Mouse (Mus musculus) intestine, embryonic 14.5 days (tissue): ENCODE data around the gene Olfr1246. TPM values are rescaled to one million over a fixed set of nuclear protein-coding genes. Genes with fewer than 3 reads are reported as not detected.
"Not testable (repeated sequence)": the region's sequence is repeated elsewhere in the genome, so short reads cannot be mapped to it uniquely, and the experiment has no call there.

Source experiments
- ATAC-seq: fragments of 200-750 bp; cut with Nextera tagmentation; replicated peaks from 2 replicates; pipeline ENCODE4 v1.8.0; 2017; ENCODE audit warnings: low read depth, moderate number of reproducible peaks, moderate TSS enrichment, moderate library complexity; ENCODE audit not compliant: low FRiP score, low TSS enrichment
- DNase-seq: peaks from one replicate; pipeline ENCODE4 v3.0.0-alpha.2; 2018; ENCODE audit warnings: low spot score
- H3K27ac ChIP-seq: fragments of 300-500 bp; sonication (generic); 2 replicates; pipeline ENCODE4 v1.5.1; 2014; ENCODE audit warnings: low read depth, mild to moderate bottlenecking, control low read depth
- H3K27me3 ChIP-seq: fragments of 300-500 bp; sonication (generic); replicated peaks from 2 replicates; pipeline ENCODE4 v1.6.1; 2014; ENCODE audit warnings: low read length, control low read depth; ENCODE audit not compliant: control insufficient read depth, insufficient read depth
- H3K36me3 ChIP-seq: fragments of 300-500 bp; sonication (generic); 2 replicates; pipeline ENCODE4 v1.6.1; 2014; ENCODE audit warnings: low read length, control low read depth; ENCODE audit not compliant: control insufficient read depth, insufficient read depth
- H3K4me1 ChIP-seq: fragments of 300-500 bp; sonication (generic); replicated peaks from 2 replicates; pipeline ENCODE4 v1.6.1; 2014; ENCODE audit warnings: low read length, control low read depth, mixed read lengths; ENCODE audit not compliant: control insufficient read depth, insufficient read depth
- H3K4me2 ChIP-seq: fragments of 300-500 bp; sonication (generic); 2 replicates; pipeline ENCODE4 v1.6.1; 2014; ENCODE audit warnings: low read length
- H3K4me3 ChIP-seq: fragments of 300-500 bp; sonication (generic); 2 replicates; pipeline ENCODE4 v1.5.1; 2014; ENCODE audit warnings: low read depth, low read length, control low read depth, mixed read lengths
- H3K9ac ChIP-seq: fragments of 300-500 bp; sonication (generic); 2 replicates; pipeline ENCODE4 v1.6.1; 2014; ENCODE audit warnings: mild to moderate bottlenecking, low read length
- H3K9me3 ChIP-seq: fragments of 300-500 bp; sonication (generic); 2 replicates; pipeline ENCODE4 v1.6.1; 2016; ENCODE audit warnings: low read length, control low read depth; ENCODE audit not compliant: control insufficient read depth
- WGBS: fragments of 180-500 bp; shearing (Covaris S2); extraction: QIAGEN DNeasy Blood & Tissue Kit; methylation state at CpG from one replicate; pipeline ENCODE4 v1.1.7; 2014; 5-methylcytosine and 5-hydroxymethylcytosine counted together
- polyA plus RNA-seq: library from polyadenylated mRNA; unstranded; fragments of >200 nt; fragmentation: Nextera tagmentation; extraction: Ambion mirVana; gene quantifications from 2 replicates; pipeline ENCODE4 v1.2.1, GENCODE M21; 2014

Olfr1246 gene
- not detected in 2 replicates for polyA plus RNA-seq

DNA sequence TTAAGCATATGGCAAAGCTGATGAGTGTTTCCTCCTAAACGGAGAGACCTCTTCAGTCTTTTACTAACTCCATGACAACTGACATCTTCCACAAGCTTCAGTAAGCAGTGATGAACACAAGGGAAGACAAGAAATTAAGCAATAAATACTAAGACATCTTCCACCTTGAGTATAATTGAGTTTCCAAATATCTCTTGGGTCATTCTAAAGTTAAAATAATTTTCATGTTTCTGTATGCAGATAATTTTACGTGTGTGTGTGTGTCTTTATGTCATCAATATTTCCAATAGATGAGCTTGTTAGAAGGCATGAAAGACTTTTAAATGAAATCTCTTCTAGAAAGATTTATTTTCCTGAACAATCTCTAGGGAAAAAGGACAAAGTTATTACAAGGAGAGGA lies at the start of gene Olfr1246:
Olfr1246 (minus strand) TSS at position 101 of the 400 bp plus-strand sequence.
- Histone ChIP-seq H3K27ac (no peak within 1 kb of the TSS), H3K27me3 (no peaks in the 10 kb centered on the region), H3K4me1 (no peaks in the 10 kb centered on the region), H3K4me2 (no peak within 1 kb of the TSS), H3K36me3 (no peaks in the 10 kb centered on the region), H3K9me3 (no peaks in the 10 kb centered on the region), H3K9ac (no peak within 1 kb of the TSS), H3K4me3 (no peak within 1 kb of the TSS)
- ATAC-seq, result no peak
- DNase-seq, result no peak
- 60% methylated on average over 2 of the region's 2 CpGs for WGBS

DNA sequence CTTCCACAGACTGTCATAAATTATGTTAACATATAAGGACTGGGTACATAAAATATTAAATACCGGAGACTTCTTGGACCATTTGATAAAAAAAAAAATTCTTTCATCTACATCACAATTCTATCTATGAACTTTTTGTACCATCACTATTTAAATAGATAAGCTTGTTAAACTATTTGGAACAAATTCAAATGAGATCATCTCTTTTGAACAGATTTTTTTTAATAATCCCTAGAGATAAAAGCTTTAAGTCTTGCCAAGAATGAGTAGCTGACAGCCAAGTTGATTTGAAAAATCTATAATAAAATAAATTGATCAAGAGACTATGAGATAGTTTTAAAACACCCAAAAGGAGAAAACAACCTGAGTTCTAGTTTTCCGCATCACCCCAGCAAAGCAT lies 41.9 kb upstream of the Olfr1246 start, which contains the start of gene Olfr1249:
Olfr1249 (minus strand) TSS at position 101 of the 400 bp plus-strand sequence.
- Histone ChIP-seq H3K4me1 (no peaks in the 10 kb centered on the region), H3K9ac (no peak within 1 kb of the TSS), H3K36me3 (no peaks in the 10 kb centered on the region), H3K27ac (no peak within 1 kb of the TSS), H3K27me3 (no peaks in the 10 kb centered on the region), H3K4me3 (no peak within 1 kb of the TSS), H3K4me2 (no peak within 1 kb of the TSS), H3K9me3 (no peaks in the 10 kb centered on the region)
- ATAC-seq (no peak), DNase-seq (no peak)
- 85% methylated on average over 2 of the region's 2 CpGs for WGBS

DNA sequence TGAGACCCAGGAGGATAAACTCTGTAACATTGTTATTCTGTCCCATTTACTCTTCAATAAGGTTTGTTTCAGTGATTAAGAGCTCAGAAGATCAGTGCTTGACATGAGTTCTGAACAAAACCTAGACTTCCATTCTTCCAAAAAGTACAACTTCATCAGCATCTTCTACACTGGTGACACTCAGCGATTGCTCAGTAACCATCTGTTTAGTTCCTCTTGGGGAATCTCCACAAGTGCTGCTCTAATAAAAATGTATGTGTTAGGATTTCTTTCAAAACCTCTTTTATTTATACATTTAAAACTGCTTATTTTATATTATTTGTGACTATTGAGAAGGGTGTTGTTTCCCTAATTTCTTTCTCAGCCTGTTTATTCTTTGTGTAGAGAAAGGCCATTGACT lies 25.2 kb upstream of the Olfr1246 start, which contains the start of gene Olfr1248:
Olfr1248 (minus strand) TSS at position 101 of the 400 bp plus-strand sequence.
- H3K4me1 ChIP-seq, H3K36me3 ChIP-seq, H3K27me3 ChIP-seq, ATAC-seq, H3K9me3 ChIP-seq, H3K4me2 ChIP-seq, H3K9ac ChIP-seq, H3K4me3 ChIP-seq, DNase-seq, H3K27ac ChIP-seq: not testable (repeated sequence)
- 92% methylated on average over 1 of the region's 1 CpGs for WGBS

DNA sequence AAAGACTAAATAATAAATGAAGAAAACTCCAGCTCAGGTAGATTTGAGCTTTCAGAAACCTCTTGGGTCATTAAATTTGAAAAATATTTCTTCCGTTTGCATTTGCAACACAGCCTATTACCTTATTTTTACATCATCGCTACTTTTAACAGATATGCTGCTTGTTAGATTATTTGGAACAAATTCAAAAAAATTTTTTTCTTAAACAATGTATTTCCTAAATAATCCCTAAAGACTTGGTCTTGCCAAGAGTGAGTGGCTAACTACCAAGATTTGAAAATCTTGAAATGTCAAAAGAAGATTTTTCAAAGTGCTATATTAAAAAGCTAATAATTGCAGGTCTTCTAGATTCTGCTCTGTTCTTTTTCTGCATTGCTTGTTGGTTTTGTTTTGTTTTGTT lies 21.1 kb upstream of the Olfr1246 start, which contains the start of gene Olfr1247:
Olfr1247 (minus strand) TSS at position 101 of the 400 bp plus-strand sequence.
- Histone ChIP-seq H3K9me3 (no peaks in the 10 kb centered on the region), H3K4me3 (no peak within 1 kb of the TSS), H3K27ac (no peak within 1 kb of the TSS), H3K4me2 (no peak within 1 kb of the TSS), H3K36me3 (no peaks in the 10 kb centered on the region), H3K27me3 (no peaks in the 10 kb centered on the region), H3K9ac (no peak within 1 kb of the TSS), H3K4me1 (no peaks in the 10 kb centered on the region)
- ATAC-seq (no peak), DNase-seq (no peak)
- 85% methylated on average over 2 of the region's 2 CpGs for WGBS

DNA sequence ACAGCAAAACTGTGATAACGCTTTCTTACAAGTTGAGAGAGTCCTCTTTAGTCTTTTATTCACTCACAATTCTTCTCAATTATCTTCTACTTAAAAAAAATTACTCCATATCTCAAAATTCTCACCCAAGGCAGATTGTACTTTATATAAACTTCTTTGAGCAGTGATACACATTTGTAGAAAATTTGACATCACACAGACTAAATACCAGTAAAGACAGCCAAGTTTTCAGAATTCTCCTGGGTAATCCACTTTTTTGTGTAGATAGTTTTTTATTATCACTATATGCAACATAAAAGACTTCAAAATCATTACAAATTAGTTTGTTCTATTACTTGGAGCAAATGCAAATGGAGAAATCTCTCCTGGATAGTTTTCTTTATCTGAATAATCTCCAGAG lies 14.6 kb downstream of the Olfr1246 start, which contains the start of gene Olfr1245:
Olfr1245 (minus strand) TSS at position 101 of the 400 bp plus-strand sequence.
- Histone ChIP-seq H3K9ac (no peak within 1 kb of the TSS), H3K9me3 (no peaks in the 10 kb centered on the region), H3K36me3 (no peaks in the 10 kb centered on the region), H3K27me3 (no peaks in the 10 kb centered on the region), H3K4me1 (no peaks in the 10 kb centered on the region), H3K27ac (no peak within 1 kb of the TSS), H3K4me2 (no peak within 1 kb of the TSS), H3K4me3 (no peak within 1 kb of the TSS)
- DNase-seq (no peak), ATAC-seq (no peak)
- 90% methylated on average over 1 of the region's 1 CpGs for WGBS

DNA sequence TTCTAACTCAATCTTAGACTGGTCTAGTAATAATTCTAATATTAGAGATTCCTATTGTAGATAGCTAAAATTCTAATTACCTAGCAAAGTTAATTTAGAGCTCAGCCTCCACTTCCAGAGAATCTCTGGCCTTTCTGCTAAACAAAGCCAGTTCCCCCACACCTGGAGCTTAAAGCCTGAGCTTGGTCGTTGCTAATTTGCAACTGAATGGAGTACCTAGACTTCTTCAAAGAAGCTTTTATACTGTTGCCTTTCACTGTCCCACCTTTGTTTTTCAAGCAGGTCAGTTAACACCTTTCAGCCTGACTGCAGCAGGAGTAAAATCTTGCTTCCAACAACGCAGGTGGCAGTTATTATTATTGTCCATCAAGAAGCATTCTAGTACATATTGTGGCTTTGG lies 30.3 kb downstream of the Olfr1246 start:
- not testable (repeated sequence) for H3K36me3 ChIP-seq, H3K27me3 ChIP-seq, H3K4me2 ChIP-seq, H3K9ac ChIP-seq, H3K4me1 ChIP-seq, H3K9me3 ChIP-seq, H3K4me3 ChIP-seq, H3K27ac ChIP-seq, ATAC-seq, DNase-seq
- WGBS, result 74% methylated on average over 2 of the region's 2 CpGs

DNA sequence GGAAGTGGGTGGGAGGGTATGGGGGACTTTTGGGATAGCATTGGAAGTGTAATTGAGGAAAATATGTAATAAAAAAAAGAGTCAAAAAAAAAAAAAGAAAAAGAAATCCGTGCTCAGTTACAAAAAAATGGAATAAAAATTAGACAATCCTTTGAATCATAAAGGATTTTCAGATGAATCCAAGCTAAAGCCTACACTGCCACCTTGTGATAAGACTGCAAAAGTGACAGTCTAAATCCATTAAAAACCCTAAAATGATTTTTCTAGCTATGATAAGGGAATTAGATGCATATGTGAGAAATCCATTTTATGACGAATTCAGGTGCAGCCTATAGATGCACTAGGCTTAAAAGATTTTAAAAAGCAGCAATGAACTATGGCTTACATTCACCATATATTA lies 48.4 kb downstream of the Olfr1246 start:
- Histone ChIP-seq H3K36me3 (no peaks in the 10 kb centered on the region), H3K9me3 (no peaks in the 10 kb centered on the region), H3K4me3 (no peak overlapping the region), H3K9ac (no peak overlapping the region), H3K27ac (no peak overlapping the region), H3K27me3 (no peaks in the 10 kb centered on the region), H3K4me2 (no peak overlapping the region), H3K4me1 (no peaks in the 10 kb centered on the region)
- DNase-seq (no peak), ATAC-seq (no peak)
- 54% methylated on average over 2 of the region's 2 CpGs for WGBS

DNA sequence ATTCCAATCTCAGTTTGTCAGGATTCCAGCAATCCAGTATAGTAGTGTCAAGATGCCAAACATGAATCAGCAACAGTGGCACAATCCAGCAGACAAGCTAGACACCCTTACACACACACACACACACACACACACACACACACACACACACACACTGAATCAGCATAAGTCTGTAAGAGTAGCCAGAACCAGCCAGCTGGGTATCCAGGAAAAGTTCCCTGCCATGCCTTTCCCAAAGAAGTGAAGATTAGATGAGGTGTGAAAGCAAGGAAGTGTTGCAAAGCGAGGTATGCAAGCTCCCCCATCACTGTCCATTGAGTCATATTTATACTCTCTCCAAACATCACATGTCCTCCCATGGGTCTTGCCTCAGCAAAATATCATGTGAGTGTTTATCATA lies 53.0 kb downstream of the Olfr1246 start:
- DNase-seq (no peak), ATAC-seq (no peak)
- Histone ChIP-seq H3K9ac (no peak overlapping the region), H3K4me3 (no peak overlapping the region), H3K9me3 (no peaks in the 10 kb centered on the region), H3K4me2 (no peak overlapping the region), H3K4me1 (no peaks in the 10 kb centered on the region), H3K36me3 (no peaks in the 10 kb centered on the region), H3K27ac (no peak overlapping the region), H3K27me3 (no peaks in the 10 kb centered on the region)
- 65% methylated on average over 1 of the region's 1 CpGs for WGBS
